Mouse (Mus musculus) CD8-positive naive resting alpha-beta T cell, adult 57 days (primary cell): Measurements from ENCODE around the gene Abhd6. TPM values are rescaled to one million over a fixed set of nuclear protein-coding genes. Genes with fewer than 3 reads are reported as not detected.

ENCODE experiments used
- total RNA-seq: library from RNA; stranded (reverse); gene quantifications from one replicate; pipeline ENCODE4 v1.2.4, GENCODE M21; 2023

Gene Abhd6
- total RNA-seq = 12.5 TPM

GRCm38 (mm10) chr14:8002432-8003092, at the start of gene Abhd6:
Gene Abhd6, plus strand, starts transcription at chr14:8002902.

DNA sequence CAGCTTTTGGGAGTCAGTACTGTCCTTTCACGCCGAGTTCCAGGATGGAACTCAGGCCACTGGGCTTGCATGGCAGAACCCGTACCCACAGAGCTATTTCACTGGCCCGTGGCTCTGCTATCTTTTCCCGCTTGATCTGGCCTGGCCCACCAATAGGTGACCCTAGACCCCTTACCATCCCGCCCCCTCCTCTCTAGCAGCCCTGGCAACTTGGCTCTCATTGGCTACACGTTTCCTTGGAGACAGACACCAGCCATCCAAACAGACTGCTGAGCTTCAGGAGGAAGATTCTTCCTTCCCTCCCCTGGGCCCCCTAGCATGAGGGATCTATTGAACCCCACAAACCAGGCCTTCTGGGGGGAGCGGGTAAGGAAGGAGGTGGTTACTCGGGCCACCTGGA, 45.7 kb upstream of the Abhd6 start, which contains the start of gene Gm45521:
Gene Gm45521 (plus strand): TSS at position 240 of the 400 bp plus-strand sequence.

GRCm38 (mm10) chr14:7994271-7994767, 8.4 kb upstream of the Abhd6 start, which contains the start of gene Dnase1l3:
Gene Dnase1l3, minus strand, starts transcription at chr14:7994573.

GRCm38 (mm10) chr14:8080165-8080679, 77.5 kb downstream of the Abhd6 start, which contains the start of gene Rpp14:
Gene Rpp14, plus strand, starts transcription at chr14:8080367.

GRCm38 (mm10) chr14:8097978-8098686, 95.4 kb downstream of the Abhd6 start, which contains the start of gene Pxk:
Gene Pxk, plus strand, starts transcription at chr14:8098211.

Other genes starting within 250 kb of the Abhd6 start
- not detected for gene Gm26661, start 211.3 kb upstream of the Abhd6 start, total RNA-seq
- gene Flnb, start 184.9 kb upstream of the Abhd6 start, total RNA-seq = 31.4 TPM
- gene Gm45521, start 45.6 kb upstream of the Abhd6 start, total RNA-seq = not detected
- gene Dnase1l3, start 8.3 kb upstream of the Abhd6 start, total RNA-seq = 2.6 TPM
- gene Rpp14, start 77.5 kb downstream of the Abhd6 start, total RNA-seq = 13.7 TPM
- 60.2 TPM for gene Pxk, start 95.3 kb downstream of the Abhd6 start, total RNA-seq
- gene Pdhb, start 170.1 kb downstream of the Abhd6 start, total RNA-seq = 113 TPM
- gene Kctd6, start 211.2 kb downstream of the Abhd6 start, total RNA-seq = 10.0 TPM